Mouse (Mus musculus): ENCODE measurements at regions not wholly inside any gene's neighbourhood (a gene's known extent, or its start where the extent isn't known, plus 50 kb on each side); places are given as distances from the start of the nearest gene placed in this dataset.

DNA sequence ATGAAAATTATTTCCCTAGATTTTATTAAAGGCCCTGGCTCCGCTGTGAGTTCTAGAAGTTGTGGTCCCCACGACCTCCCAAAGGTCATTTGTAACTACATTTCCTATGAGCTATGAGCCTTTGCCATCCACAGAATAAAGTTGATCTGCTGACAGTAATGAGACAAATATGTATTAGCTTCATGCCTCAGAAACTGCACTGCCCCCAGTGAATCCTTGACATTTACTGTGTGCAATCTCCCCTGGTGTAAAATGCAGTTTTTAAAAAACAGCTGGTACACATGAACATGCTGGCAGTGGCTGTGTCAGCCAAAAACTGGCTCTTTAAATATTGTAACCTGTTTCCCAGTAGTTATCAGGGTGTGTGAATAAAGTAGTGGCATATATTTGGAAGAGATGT is 907.7 kb upstream of the Tenm2 start:
- TF ChIP-seq MAX (IDR thresholded peaks at IDR 0.05) (no peak), CTCF (IDR thresholded peaks at IDR 0.05; ENCODE audit: control insufficient read depth, insufficient read depth, insufficient read length) (no peak), USF1 (IDR thresholded peaks at IDR 0.05; ENCODE audit: low read depth) (no peak), CEBPB (IDR thresholded peaks at IDR 0.05; ENCODE audit: low read depth) (no peak), MYOD1 (IDR thresholded peaks at IDR 0.05; ENCODE audit: control insufficient read depth, insufficient read length, low read depth) (no peak), MYOG (IDR thresholded peaks at IDR 0.05; ENCODE audit: control insufficient read depth, extremely low read depth, insufficient read length) (no peak), FOSL1 (IDR thresholded peaks at IDR 0.05; ENCODE audit: insufficient read depth, low read length, poor library complexity, severe bottlenecking) (no peak)

All from C2C12 (cell line).